Mouse (Mus musculus) erythroid progenitor cell, adult 5-6 weeks (primary cell): ENCODE results near the gene Olfr1196. TPM values are rescaled to one million over a fixed set of nuclear protein-coding genes. Genes with fewer than 3 reads are reported as not detected.
"Not testable (repeated sequence)": the region's sequence is repeated elsewhere in the genome, so short reads cannot be mapped to it uniquely, and the experiment has no call there.

Experiments used
- ATAC-seq: replicated peaks from 2 replicates; pipeline ENCODE4 v1.8.0; 2016; ENCODE audit warnings: moderate number of reproducible peaks, mild to moderate bottlenecking, moderate TSS enrichment, inconsistent platforms; ENCODE audit not compliant: poor library complexity, low FRiP score, severe bottlenecking
- total RNA-seq, 2 experiments: library from RNA; stranded (forward) in 1 of 2; stranded (reverse) in 1 of 2; fragments of 150-400 nt in 1 of 2; fragments of 186-747, 209-891 nt in 1 of 2; gene quantifications; 2 replicates each; pipeline versions ENCODE4 v1.2.3 to v1.2.4; 2015 to 2017; ENCODE audit warnings: low replicate concordance in 2 of 2

The Olfr1196 gene
- total RNA-seq (2015; ENCODE audit: low replicate concordance) (not detected in 2 replicates), total RNA-seq (2017; ENCODE audit: low replicate concordance) (not detected in 2 replicates)

- ATAC-seq = no peak
These were observed at the start of gene Olfr1196 for GRCm38 (mm10) chr2:88704497-88704896. Olfr1196 (minus strand) TSS chr2:88704597.

- no peak for ATAC-seq
These were observed 46.9 kb upstream of the Olfr1196 start, which contains the start of gene Olfr1198 for GRCm38 (mm10) chr2:88751270-88751669. Olfr1198 (minus strand) TSS chr2:88751370.

GRCm38 (mm10) chr2:88743379-88743778 lies 39.0 kb upstream of the Olfr1196 start:
- no peak for ATAC-seq

GRCm38 (mm10) chr2:88732266-88732665 lies 27.9 kb upstream of the Olfr1196 start, which contains the start of gene Olfr1197:
Olfr1197 (minus strand) TSS chr2:88732366.
- ATAC-seq = no peak

- ATAC-seq = no peak
These were observed 15.3 kb downstream of the Olfr1196 start, which contains the start of gene Olfr1195 for GRCm38 (mm10) chr2:88689087-88689486. Olfr1195 (minus strand) TSS chr2:88689187.

GRCm38 (mm10) chr2:88675328-88675727 lies 29.1 kb downstream of the Olfr1196 start, which contains the start of gene Olfr1193:
Olfr1193 (plus strand) TSS chr2:88675628.
- not testable (repeated sequence) for ATAC-seq

- ATAC-seq = no peak
These were observed 56.2 kb downstream of the Olfr1196 start, which contains the start of gene Olfr1192-ps1 for GRCm38 (mm10) chr2:88648209-88648608. Olfr1192-ps1 (plus strand) TSS chr2:88648509.

Other genes starting within 250 kb of the Olfr1196 start
- not detected in 2 replicates for gene Olfr1183, start 249.7 kb downstream of the Olfr1196 start, total RNA-seq (2015; ENCODE audit: low replicate concordance)
- not detected in 2 replicates for gene Olfr1183, start 249.7 kb downstream of the Olfr1196 start, total RNA-seq (2017; ENCODE audit: low replicate concordance)
- gene Olfr1184, start 221.0 kb downstream of the Olfr1196 start, total RNA-seq (2015; ENCODE audit: low replicate concordance) = not detected in 2 replicates
- not detected in 2 replicates for gene Olfr1184, start 221.0 kb downstream of the Olfr1196 start, total RNA-seq (2017; ENCODE audit: low replicate concordance)
- gene Olfr1185-ps1, start 211.3 kb downstream of the Olfr1196 start, total RNA-seq (2015; ENCODE audit: low replicate concordance) = not detected in 2 replicates
- not detected in 2 replicates for gene Olfr1185-ps1, start 211.3 kb downstream of the Olfr1196 start, total RNA-seq (2017; ENCODE audit: low replicate concordance)
- gene Olfr1186, start 186.0 kb downstream of the Olfr1196 start, total RNA-seq (2015; ENCODE audit: low replicate concordance) = not detected in 2 replicates
- gene Olfr1186, start 186.0 kb downstream of the Olfr1196 start, total RNA-seq (2017; ENCODE audit: low replicate concordance) = not detected in 2 replicates
- gene Olfr1188, start 147.7 kb downstream of the Olfr1196 start, total RNA-seq (2015; ENCODE audit: low replicate concordance) = not detected in 2 replicates
- gene Olfr1188, start 147.7 kb downstream of the Olfr1196 start, total RNA-seq (2017; ENCODE audit: low replicate concordance) = not detected in 2 replicates
- not detected in 2 replicates for gene Olfr1189, start 118.1 kb downstream of the Olfr1196 start, total RNA-seq (2015; ENCODE audit: low replicate concordance)
- not detected in 2 replicates for gene Olfr1189, start 118.1 kb downstream of the Olfr1196 start, total RNA-seq (2017; ENCODE audit: low replicate concordance)
- gene Olfr1191-ps1, start 64.1 kb downstream of the Olfr1196 start, total RNA-seq (2015; ENCODE audit: low replicate concordance) = not detected in 2 replicates
- gene Olfr1191-ps1, start 64.1 kb downstream of the Olfr1196 start, total RNA-seq (2017; ENCODE audit: low replicate concordance) = not detected in 2 replicates
- gene Olfr1192-ps1, start 56.1 kb downstream of the Olfr1196 start, total RNA-seq (2015; ENCODE audit: low replicate concordance) = not detected in 2 replicates
- gene Olfr1192-ps1, start 56.1 kb downstream of the Olfr1196 start, total RNA-seq (2017; ENCODE audit: low replicate concordance) = not detected in 2 replicates
- gene Olfr1193, start 29.0 kb downstream of the Olfr1196 start, total RNA-seq (2015; ENCODE audit: low replicate concordance) = not detected in 2 replicates
- not detected in 2 replicates for gene Olfr1193, start 29.0 kb downstream of the Olfr1196 start, total RNA-seq (2017; ENCODE audit: low replicate concordance)
- gene Olfr1195, start 15.4 kb downstream of the Olfr1196 start, total RNA-seq (2015; ENCODE audit: low replicate concordance) = not detected in 2 replicates
- not detected in 2 replicates for gene Olfr1195, start 15.4 kb downstream of the Olfr1196 start, total RNA-seq (2017; ENCODE audit: low replicate concordance)
- not detected in 2 replicates for gene Olfr1197, start 27.8 kb upstream of the Olfr1196 start, total RNA-seq (2015; ENCODE audit: low replicate concordance)
- not detected in 2 replicates for gene Olfr1197, start 27.8 kb upstream of the Olfr1196 start, total RNA-seq (2017; ENCODE audit: low replicate concordance)
- not detected in 2 replicates for gene Olfr1198, start 46.8 kb upstream of the Olfr1196 start, total RNA-seq (2015; ENCODE audit: low replicate concordance)
- gene Olfr1198, start 46.8 kb upstream of the Olfr1196 start, total RNA-seq (2017; ENCODE audit: low replicate concordance) = not detected in 2 replicates
- not detected in 2 replicates for gene Olfr1199, start 55.9 kb upstream of the Olfr1196 start, total RNA-seq (2015; ENCODE audit: low replicate concordance)
- gene Olfr1199, start 55.9 kb upstream of the Olfr1196 start, total RNA-seq (2017; ENCODE audit: low replicate concordance) = not detected in 2 replicates
- gene Olfr1200, start 65.9 kb upstream of the Olfr1196 start, total RNA-seq (2015; ENCODE audit: low replicate concordance) = not detected in 2 replicates
- gene Olfr1200, start 65.9 kb upstream of the Olfr1196 start, total RNA-seq (2017; ENCODE audit: low replicate concordance) = not detected in 2 replicates
- gene Olfr1201, start 88.4 kb upstream of the Olfr1196 start, total RNA-seq (2015; ENCODE audit: low replicate concordance) = not detected in 2 replicates
- gene Olfr1201, start 88.4 kb upstream of the Olfr1196 start, total RNA-seq (2017; ENCODE audit: low replicate concordance) = not detected in 2 replicates
- gene Olfr1202, start 109.9 kb upstream of the Olfr1196 start, total RNA-seq (2015; ENCODE audit: low replicate concordance) = not detected in 2 replicates
- not detected in 2 replicates for gene Olfr1202, start 109.9 kb upstream of the Olfr1196 start, total RNA-seq (2017; ENCODE audit: low replicate concordance)
- gene Olfr1205, start 125.1 kb upstream of the Olfr1196 start, total RNA-seq (2015; ENCODE audit: low replicate concordance) = not detected in 2 replicates
- not detected in 2 replicates for gene Olfr1205, start 125.1 kb upstream of the Olfr1196 start, total RNA-seq (2017; ENCODE audit: low replicate concordance)
- gene Olfr1204, start 144.7 kb upstream of the Olfr1196 start, total RNA-seq (2015; ENCODE audit: low replicate concordance) = not detected in 2 replicates
- gene Olfr1204, start 144.7 kb upstream of the Olfr1196 start, total RNA-seq (2017; ENCODE audit: low replicate concordance) = not detected in 2 replicates
- not detected in 2 replicates for gene Olfr1206, start 158.6 kb upstream of the Olfr1196 start, total RNA-seq (2015; ENCODE audit: low replicate concordance)
- not detected in 2 replicates for gene Olfr1206, start 158.6 kb upstream of the Olfr1196 start, total RNA-seq (2017; ENCODE audit: low replicate concordance)
- not detected in 2 replicates for gene Olfr1208, start 197.7 kb upstream of the Olfr1196 start, total RNA-seq (2015; ENCODE audit: low replicate concordance)
- gene Olfr1208, start 197.7 kb upstream of the Olfr1196 start, total RNA-seq (2017; ENCODE audit: low replicate concordance) = not detected in 2 replicates
- not detected in 2 replicates for gene Olfr1209, start 210.6 kb upstream of the Olfr1196 start, total RNA-seq (2015; ENCODE audit: low replicate concordance)
- gene Olfr1209, start 210.6 kb upstream of the Olfr1196 start, total RNA-seq (2017; ENCODE audit: low replicate concordance) = not detected in 2 replicates
- not detected in 2 replicates for gene Olfr1211, start 233.5 kb upstream of the Olfr1196 start, total RNA-seq (2015; ENCODE audit: low replicate concordance)
- not detected in 2 replicates for gene Olfr1211, start 233.5 kb upstream of the Olfr1196 start, total RNA-seq (2017; ENCODE audit: low replicate concordance)
- gene Olfr1212, start 249.4 kb upstream of the Olfr1196 start, total RNA-seq (2015; ENCODE audit: low replicate concordance) = not detected in 2 replicates
- not detected in 2 replicates for gene Olfr1212, start 249.4 kb upstream of the Olfr1196 start, total RNA-seq (2017; ENCODE audit: low replicate concordance)